Mouse (Mus musculus) c-Kit-positive CD71-positive TER-119-positive erythroid progenitor cells, embryonic 14.5 days (primary cell): ENCODE data around the gene Matk.

Source experiments
- DNase-seq: peaks from one replicate; pipeline ENCODE4 v3.0.0-alpha.2; 2013; ENCODE audit warnings: low spot score

Gene Matk

GRCm38 (mm10) chr10:81242021-81242420, 10.7 kb upstream of the Matk start:
- no peak for DNase-seq

GRCm38 (mm10) chr10:81244146-81244545, 8.6 kb upstream of the Matk start:
- no peak for DNase-seq

GRCm38 (mm10) chr10:81244595-81244994, 8.1 kb upstream of the Matk start:
- DNase-seq = peak; percentile 46

DNA sequence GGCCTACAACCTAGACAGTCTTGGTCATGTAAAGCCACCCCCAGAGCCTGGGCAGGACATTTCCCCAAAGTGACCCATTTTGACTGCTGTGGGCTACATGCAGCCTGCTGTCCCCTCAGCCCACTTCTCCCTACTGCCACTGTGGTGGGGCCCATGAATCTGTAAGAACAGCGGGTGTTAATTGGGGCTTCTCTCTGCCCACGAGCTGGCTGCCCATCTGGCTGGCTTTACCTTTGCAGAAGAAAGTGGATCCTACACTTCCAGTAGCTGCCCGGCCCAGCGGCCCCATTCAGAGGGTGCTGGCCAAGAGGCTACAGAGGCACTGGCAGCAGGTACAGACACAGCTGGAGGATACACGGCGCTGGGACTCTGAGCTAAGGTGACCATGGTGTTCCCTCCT, 7.6 kb upstream of the Matk start:
- no peak for DNase-seq

DNA sequence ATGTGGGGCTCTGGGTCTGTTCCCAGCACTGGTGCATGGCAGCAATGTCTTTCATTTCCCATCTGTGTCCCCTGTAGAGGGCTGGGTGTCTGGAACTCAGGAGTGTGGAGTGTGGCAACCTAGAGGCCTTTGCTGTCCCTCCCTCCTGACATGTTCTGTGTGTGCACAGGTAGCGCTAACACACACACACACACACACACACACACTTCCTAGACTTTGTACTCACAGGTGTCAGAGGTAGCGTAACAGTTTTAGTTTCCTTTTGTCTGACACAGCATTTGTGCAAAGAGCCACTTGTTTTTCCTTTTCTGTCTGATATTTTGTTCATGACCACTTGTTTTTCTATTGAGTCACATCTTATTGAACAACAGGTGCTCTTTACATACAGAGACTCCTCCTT, 4.9 kb upstream of the Matk start:
- DNase-seq = no peak

- no peak for DNase-seq
Measured at GRCm38 (mm10) chr10:81249442-81249841, 3.3 kb upstream of the Matk start.

- no peak for DNase-seq
Measured at GRCm38 (mm10) chr10:81254886-81255285, 2.2 kb downstream of the Matk start.

DNA sequence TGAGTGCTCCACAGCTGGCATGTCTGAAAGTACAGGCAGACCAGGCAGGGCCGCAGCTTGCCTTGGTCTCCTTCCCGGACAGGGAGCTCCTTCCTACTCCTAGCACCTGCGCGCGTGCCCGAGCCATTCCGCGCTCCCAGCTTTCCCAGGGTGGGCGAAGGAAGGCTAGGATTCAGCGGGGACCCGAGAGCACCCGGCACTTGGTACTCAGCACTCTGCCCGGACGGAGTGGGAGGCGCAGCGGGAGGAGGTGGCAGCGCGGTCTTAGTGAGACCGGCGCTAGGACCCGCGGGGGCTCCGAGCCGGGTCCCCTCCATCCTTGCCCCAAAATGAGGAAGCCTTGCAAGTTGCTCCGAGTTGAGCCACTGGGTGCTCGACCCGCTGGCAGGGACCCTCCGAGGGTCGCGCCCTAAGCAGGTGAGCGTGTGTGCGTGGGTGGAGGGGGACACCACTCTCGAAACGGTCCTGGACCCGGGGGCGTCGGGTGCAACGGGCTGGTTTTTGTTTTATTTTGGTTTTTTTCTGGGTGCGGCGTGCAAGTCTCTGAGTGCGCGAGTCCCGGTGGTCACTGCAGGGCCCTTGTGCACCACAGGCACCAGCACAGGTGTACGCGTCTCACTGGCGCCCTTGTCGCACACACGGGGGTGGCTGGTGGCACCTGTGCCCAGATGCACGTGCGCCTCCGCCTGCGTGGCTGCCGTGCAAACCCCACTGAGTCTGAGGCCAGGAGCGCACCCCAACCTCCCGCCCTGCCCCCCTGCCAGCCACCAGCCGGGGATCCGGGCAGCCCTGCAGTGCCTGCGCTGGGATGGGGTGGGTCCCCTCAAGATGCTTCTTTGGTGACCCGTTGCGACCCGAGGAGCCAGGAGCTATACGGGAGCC, 4.7 kb downstream of the Matk start:
- DNase-seq = no peak

GRCm38 (mm10) chr10:81259225-81259884, 6.6 kb downstream of the Matk start:
- no peak for DNase-seq

GRCm38 (mm10) chr10:81261025-81261424, 8.3 kb downstream of the Matk start:
- no peak for DNase-seq

DNA sequence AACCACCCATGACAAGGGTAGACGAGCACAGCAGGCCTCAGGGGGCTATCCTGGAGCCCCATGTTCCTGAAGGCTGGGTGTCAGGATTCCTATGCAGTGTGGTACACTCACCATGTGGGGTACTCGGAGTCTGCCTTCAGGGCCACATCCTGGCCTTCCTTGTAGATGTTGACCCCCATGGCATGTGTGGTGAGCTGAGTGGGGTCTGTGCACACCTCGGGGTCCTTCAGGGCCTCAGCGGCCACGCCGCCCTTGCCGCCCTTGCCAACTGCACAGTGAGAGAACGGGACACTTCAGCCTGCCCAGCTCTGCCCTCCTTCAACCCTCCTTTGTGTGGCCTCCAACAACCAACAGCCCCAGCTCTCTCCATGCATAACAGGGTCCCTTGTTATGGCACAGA, 12.8 kb downstream of the Matk start:
- no peak for DNase-seq

DNA sequence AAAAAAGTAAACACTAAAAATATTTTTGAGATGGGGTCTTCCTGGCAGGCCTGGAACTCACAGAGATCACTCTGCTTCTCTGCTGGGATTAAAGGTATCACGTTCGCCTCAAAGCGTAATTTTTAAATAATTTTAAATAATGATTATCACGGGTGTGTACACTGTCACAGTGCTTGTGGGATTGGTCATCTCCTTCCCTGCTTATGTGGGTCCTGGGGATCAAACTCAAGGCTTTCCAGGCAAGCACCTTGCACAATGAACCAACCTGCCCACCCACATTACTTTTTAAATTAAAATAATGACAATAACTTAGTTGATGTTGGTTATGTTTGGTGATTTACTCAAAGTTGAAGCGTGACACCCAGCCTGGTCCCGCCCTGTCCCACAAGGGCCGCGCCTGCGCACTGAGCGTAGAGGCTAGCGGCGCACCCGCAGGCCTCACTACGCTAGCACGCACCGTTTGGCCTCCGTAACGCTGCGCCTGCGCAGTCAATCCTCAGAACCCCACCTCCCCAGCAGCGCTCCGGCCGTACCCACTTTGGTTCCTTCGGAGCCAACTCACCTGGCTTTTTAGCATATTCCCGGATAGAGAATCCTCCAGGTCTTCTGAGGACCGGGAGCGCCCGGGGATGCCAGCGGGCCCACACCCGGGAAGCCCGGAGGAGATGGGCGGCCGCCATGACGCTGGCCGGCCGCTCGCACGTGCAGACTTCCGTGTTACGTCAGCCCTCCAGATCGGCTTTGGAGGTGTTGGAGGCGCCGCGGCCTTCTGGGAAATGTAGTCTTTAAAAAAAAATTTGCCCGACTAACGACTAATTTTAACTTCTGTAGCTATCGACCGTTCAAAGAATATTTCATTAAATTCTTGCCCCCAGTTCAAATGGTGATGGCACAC, 13.7 kb downstream of the Matk start, which contains the start of the genes Mrpl54 and Apba3:
Gene Mrpl54, minus strand, starts transcription at position 724 of the 895 bp plus-strand sequence.
Gene Apba3, plus strand, starts transcription at position 750 of the 895 bp plus-strand sequence.
- DNase-seq = peak; percentile 96

DNA sequence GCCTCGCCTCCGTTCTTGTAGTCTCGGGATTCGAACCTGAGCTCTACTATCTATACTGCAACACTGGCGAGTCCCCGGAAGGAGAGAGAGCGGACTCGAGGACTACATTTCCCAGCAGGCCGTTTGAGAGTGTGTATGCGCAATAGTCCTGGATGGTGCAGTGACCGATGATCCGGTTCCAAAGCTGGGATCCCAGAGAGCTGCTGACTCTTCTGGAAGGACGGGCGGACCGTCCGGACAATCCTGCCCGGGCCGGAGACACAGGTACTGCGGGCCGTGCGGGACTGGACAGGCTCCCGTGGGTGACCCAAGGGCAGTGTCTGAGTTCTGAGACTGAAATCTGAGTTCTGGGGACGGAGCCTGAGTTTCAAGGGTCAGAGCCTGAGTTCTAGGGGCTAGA, 15.3 kb downstream of the Matk start:
- peak; percentile 74 for DNase-seq

GRCm38 (mm10) chr10:81268643-81269412, 16.1 kb downstream of the Matk start:
- DNase-seq = no peak

GRCm38 (mm10) chr10:81272356-81272755, 19.6 kb downstream of the Matk start:
- no peak for DNase-seq

- no peak for DNase-seq
Measured at GRCm38 (mm10) chr10:81273842-81274241, 21.1 kb downstream of the Matk start.

- DNase-seq = no peak
Measured at GRCm38 (mm10) chr10:81277676-81278075, 24.9 kb downstream of the Matk start.

GRCm38 (mm10) chr10:81279496-81279895, 26.8 kb downstream of the Matk start:
- no peak for DNase-seq

- DNase-seq = no peak
Measured at GRCm38 (mm10) chr10:81284189-81284588, 31.5 kb downstream of the Matk start.

- no peak for DNase-seq
Measured at GRCm38 (mm10) chr10:81284719-81285118, 32.0 kb downstream of the Matk start.

GRCm38 (mm10) chr10:81285694-81286450, 33.1 kb downstream of the Matk start:
- peak; percentile 84 for DNase-seq
